Mouse (Mus musculus) liver, embryonic 11.5 days (tissue): ENCODE data around the gene Npr2. TPM values are rescaled to one million over a fixed set of nuclear protein-coding genes. Genes with fewer than 3 reads are reported as not detected.

Experiments
- ATAC-seq: fragments of 200-750 bp; cut with Nextera tagmentation; replicated peaks from 2 replicates; pipeline ENCODE4 v1.8.0; 2017; ENCODE audit warnings: moderate number of reproducible peaks, mild to moderate bottlenecking, moderate TSS enrichment, moderate library complexity; ENCODE audit not compliant: low FRiP score
- DNase-seq: peaks from one replicate; pipeline ENCODE4 v3.0.0-alpha.2; 2017; ENCODE audit warnings: low spot score
- H3K27ac ChIP-seq: fragments of 300-500 bp; sonication (generic); 2 replicates; pipeline ENCODE4 v1.5.1; 2014; ENCODE audit warnings: mild to moderate bottlenecking, low read depth, low read length, control low read depth
- H3K27me3 ChIP-seq: fragments of 300-500 bp; sonication (generic); replicated peaks from 2 replicates; pipeline ENCODE4 v1.6.1; 2014; ENCODE audit warnings: low read length, mixed read lengths; ENCODE audit not compliant: control insufficient read depth, insufficient read depth
- H3K36me3 ChIP-seq: fragments of 300-500 bp; sonication (generic); 2 replicates; pipeline ENCODE4 v1.6.1; 2014; ENCODE audit warnings: mild to moderate bottlenecking, low read length, moderate library complexity, mixed read lengths; ENCODE audit not compliant: control insufficient read depth, insufficient read depth
- H3K4me1 ChIP-seq: fragments of 300-500 bp; sonication (generic); replicated peaks from 2 replicates; pipeline ENCODE4 v1.6.1; 2014; ENCODE audit warnings: low read length, mixed read lengths; ENCODE audit not compliant: control insufficient read depth, insufficient read depth
- H3K4me2 ChIP-seq: fragments of 300-500 bp; sonication (generic); 2 replicates; pipeline ENCODE4 v1.6.1; 2014; ENCODE audit warnings: mild to moderate bottlenecking, control low read depth, moderate library complexity
- H3K4me3 ChIP-seq: fragments of 300-500 bp; sonication (generic); 2 replicates; pipeline ENCODE4 v1.5.1; 2014; ENCODE audit warnings: low read depth, low read length, control low read depth
- H3K9ac ChIP-seq: fragments of 300-500 bp; sonication (generic); 2 replicates; pipeline ENCODE4 v1.6.1; 2014; ENCODE audit warnings: low read depth, low read length, control low read depth
- H3K9me3 ChIP-seq: fragments of 300-500 bp; sonication (generic); 2 replicates; pipeline ENCODE4 v1.6.1; 2016; ENCODE audit warnings: low read length, inconsistent platforms, mixed read lengths; ENCODE audit not compliant: control insufficient read depth
- WGBS: fragments of 180-500 bp; shearing (Covaris S2); extraction: QIAGEN DNeasy Blood & Tissue Kit; methylation state at CpG from one replicate; pipeline ENCODE4 v1.1.7; 2014; 5-methylcytosine and 5-hydroxymethylcytosine counted together
- polyA plus RNA-seq: library from polyadenylated mRNA; unstranded; fragments of >200 nt; fragmentation: Nextera tagmentation; extraction: Ambion mirVana; gene quantifications from 2 replicates; pipeline ENCODE4 v1.2.1, GENCODE M21; 2014

Npr2 gene
- polyA plus RNA-seq, 1 experiment from 2014 or later = 3.2 TPM

DNA sequence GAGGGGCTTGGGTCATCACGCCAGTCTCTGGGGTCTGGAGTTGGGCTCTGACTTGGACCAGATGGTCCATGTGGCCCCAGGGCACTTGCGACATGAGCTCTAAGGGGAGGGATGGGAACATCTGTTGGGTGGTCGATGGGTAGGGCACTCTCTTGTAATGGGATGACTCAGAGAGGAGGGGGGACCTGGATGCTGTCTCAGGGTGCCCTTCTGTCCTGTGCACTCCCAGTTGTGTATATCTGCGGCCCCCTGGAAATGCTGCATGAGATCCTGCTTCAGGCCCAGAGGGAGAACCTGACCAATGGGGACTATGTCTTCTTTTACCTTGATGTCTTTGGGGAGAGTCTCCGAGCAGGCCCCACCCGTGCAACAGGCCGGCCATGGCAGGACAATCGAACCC is 1.6 kb downstream of the Npr2 start:
- H3K9ac ChIP-seq = no peak overlapping the region

DNA sequence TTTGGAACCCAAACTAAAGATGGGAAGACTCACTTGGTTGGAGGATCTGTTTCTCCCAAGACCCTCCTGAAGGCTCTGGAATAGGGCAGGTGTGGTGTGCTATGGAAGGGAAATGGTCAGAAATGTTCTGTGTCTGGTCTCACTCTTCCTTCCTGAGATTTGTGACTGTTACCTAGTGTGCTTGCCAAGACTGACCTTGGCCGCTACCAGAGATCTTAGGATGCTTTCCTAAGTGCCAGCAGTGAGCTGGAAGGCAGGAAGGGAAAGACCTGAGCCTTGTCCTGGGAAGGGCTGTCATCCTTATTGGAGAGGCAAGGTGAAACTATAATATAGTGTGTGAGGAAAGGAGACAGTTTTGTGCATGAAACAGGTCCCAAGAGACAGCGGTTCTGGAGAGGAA is 2.0 kb downstream of the Npr2 start:
- ATAC-seq (no peak), DNase-seq (no peak)
- H3K4me1 ChIP-seq = 0 out of 2 replicates have a peak, but pooled peaks cover 8% of the 10 kb centered on the region
- H3K27ac ChIP-seq = no peak overlapping the region
- no peak overlapping the region for H3K4me3 ChIP-seq
- no peaks in the 10 kb centered on the region for H3K36me3 ChIP-seq
- no peaks in the 10 kb centered on the region for H3K9me3 ChIP-seq
- no peak overlapping the region for H3K4me2 ChIP-seq
- 92% methylated on average over 2 of the region's 2 CpGs for WGBS
- H3K27me3 ChIP-seq = peaks cover 26% of the 10 kb centered on the region
- H3K9ac ChIP-seq = no peak overlapping the region

More for the DNA sequence above, 1.6 kb downstream of the Npr2 start:
- DNase-seq (peak; percentile 28), ATAC-seq (no peak)
- no peaks in the 10 kb centered on the region for H3K9me3 ChIP-seq
- peaks cover 26% of the 10 kb centered on the region for H3K27me3 ChIP-seq
- no peaks in the 10 kb centered on the region for H3K36me3 ChIP-seq
- H3K4me3 ChIP-seq = no peak overlapping the region
- H3K4me2 ChIP-seq = no peak overlapping the region
- 0 out of 2 replicates have a peak, but pooled peaks cover 8% of the 10 kb centered on the region for H3K4me1 ChIP-seq
- H3K27ac ChIP-seq = no peak overlapping the region
- 79% methylated on average over 8 of the region's 8 CpGs for WGBS

DNA sequence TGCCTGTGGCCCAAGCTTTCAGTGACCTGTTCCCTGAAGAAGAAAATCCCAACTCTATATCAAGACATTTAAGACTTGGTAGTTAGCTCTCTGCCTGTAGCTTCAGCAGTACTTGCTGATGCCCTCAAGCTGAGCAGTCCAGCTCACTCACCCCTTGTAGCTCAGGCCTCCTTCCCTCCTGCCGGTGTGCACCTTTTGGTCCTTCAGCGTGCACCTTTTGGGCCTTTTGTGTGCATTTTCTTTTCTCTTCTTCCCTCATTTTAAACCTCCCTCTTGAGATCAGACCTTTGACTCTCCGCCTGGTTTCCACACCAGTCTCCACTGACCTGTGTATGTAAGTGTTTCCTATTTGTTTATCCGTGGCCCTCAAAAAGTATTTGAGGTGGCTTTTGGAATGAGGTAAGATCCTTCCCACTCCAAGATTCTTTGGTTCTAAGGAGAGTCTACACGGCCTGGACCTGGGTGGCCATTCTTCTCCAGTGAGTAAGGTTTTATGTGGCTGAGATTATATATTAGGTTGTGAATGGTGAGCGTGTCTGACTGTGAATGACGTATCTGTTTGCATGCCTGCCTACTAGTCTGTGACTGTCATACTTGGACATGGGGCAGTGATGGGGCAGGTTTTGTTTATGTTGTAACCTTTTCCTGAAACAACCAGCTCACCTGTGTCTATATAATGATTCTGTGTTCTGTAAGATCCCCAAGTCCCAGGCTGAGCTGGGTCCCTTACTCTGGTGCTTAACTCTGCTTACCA is 3.1 kb downstream of the Npr2 start:
- WGBS = 79% methylated on average over 7 of the region's 7 CpGs
- DNase-seq (no peak), ATAC-seq (no peak)
- Histone ChIP-seq H3K9me3 (no peaks in the 10 kb centered on the region), H3K4me2 (no peak overlapping the region), H3K4me3 (no peak overlapping the region), H3K36me3 (no peaks in the 10 kb centered on the region), H3K27me3 (peaks cover 26% of the 10 kb centered on the region), H3K9ac (no peak overlapping the region), H3K27ac (no peak overlapping the region), H3K4me1 (0 out of 2 replicates have a peak, but pooled peaks cover 7% of the 10 kb centered on the region)

GRCm38 (mm10) chr4:43636751-43637150 is 5.0 kb downstream of the Npr2 start:
- WGBS = 71% methylated on average over 6 of the region's 6 CpGs
- DNase-seq (peak; percentile 23), ATAC-seq (no peak)
- Histone ChIP-seq H3K27me3 (peaks cover 15% of the 10 kb centered on the region), H3K4me2 (no peak overlapping the region), H3K4me1 (0 out of 2 replicates have a peak, but pooled peaks cover 5% of the 10 kb centered on the region), H3K9ac (no peak overlapping the region), H3K4me3 (no peak overlapping the region), H3K27ac (no peak overlapping the region), H3K36me3 (no peaks in the 10 kb centered on the region), H3K9me3 (no peaks in the 10 kb centered on the region)

DNA sequence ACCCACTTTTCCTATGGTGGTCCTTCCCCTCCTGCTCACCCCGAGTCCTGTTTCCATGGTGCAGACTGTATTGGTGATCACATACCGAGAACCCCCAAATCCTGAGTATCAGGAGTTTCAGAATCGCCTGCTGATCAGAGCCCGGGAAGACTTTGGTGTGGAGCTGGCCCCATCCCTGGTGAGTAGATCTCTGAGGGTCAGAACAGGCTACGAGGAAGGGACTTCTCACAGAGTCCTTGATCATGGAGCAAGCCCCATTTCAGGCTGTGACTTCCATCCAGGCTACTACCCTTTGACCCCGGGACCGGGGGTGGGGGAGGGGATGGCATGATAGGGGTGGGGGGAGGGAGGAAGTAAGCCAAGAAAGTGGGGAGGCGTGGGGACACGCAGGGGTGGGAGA is 8.3 kb downstream of the Npr2 start:
- ATAC-seq (no peak), DNase-seq (no peak)
- Histone ChIP-seq H3K9ac (no peak overlapping the region), H3K27me3 (no peaks in the 10 kb centered on the region), H3K36me3 (no peaks in the 10 kb centered on the region), H3K4me2 (no peak overlapping the region), H3K27ac (no peak overlapping the region), H3K4me3 (no peak overlapping the region), H3K4me1 (no peaks in the 10 kb centered on the region), H3K9me3 (no peaks in the 10 kb centered on the region)
- 74% methylated on average over 9 of the region's 9 CpGs for WGBS

- H3K9me3 ChIP-seq = no peaks in the 10 kb centered on the region
- no peak overlapping the region; the same call in 1 of the 2 replicates for H3K4me2 ChIP-seq
- no peak overlapping the region for H3K9ac ChIP-seq
- no peaks in the 10 kb centered on the region for H3K4me1 ChIP-seq
- no peaks in the 10 kb centered on the region for H3K27me3 ChIP-seq
- no peaks in the 10 kb centered on the region for H3K36me3 ChIP-seq
- DNase-seq (no peak), ATAC-seq (no peak)
- WGBS = 85% methylated on average over 6 of the region's 6 CpGs
- no peak overlapping the region for H3K4me3 ChIP-seq
- H3K27ac ChIP-seq = no peak overlapping the region
Observed at GRCm38 (mm10) chr4:43640491-43640890, 8.8 kb downstream of the Npr2 start.

GRCm38 (mm10) chr4:43649783-43650182 is 18.0 kb downstream of the Npr2 start:
- 83% methylated on average over 3 of the region's 3 CpGs for WGBS

GRCm38 (mm10) chr4:43652726-43653125 is 21.0 kb downstream of the Npr2 start:
- peaks cover 5% of the 10 kb centered on the region for H3K4me1 ChIP-seq
- DNase-seq (no peak), ATAC-seq (no peak)
- H3K36me3 ChIP-seq = peaks cover 8% of the 10 kb centered on the region; the same call in 1 of the 2 replicates
- H3K9ac ChIP-seq = no peak overlapping the region
- H3K4me2 ChIP-seq = peak overlapping the region; percentile 62
- H3K27ac ChIP-seq = no peak overlapping the region
- no peaks in the 10 kb centered on the region for H3K27me3 ChIP-seq
- peaks cover 3% of the 10 kb centered on the region; the same call in 1 of the 2 replicates for H3K9me3 ChIP-seq
- 86% methylated on average over 4 of the region's 4 CpGs for WGBS
- peak overlapping the region; percentile 41 for H3K4me3 ChIP-seq

More at GRCm38 (mm10) chr4:43649783-43650182, 18.0 kb downstream of the Npr2 start:
- Histone ChIP-seq H3K4me2 (no peak overlapping the region), H3K4me1 (peaks cover 3% of the 10 kb centered on the region; the same call in 1 of the 2 replicates), H3K27ac (no peak overlapping the region), H3K9me3 (peaks cover 3% of the 10 kb centered on the region; the same call in 1 of the 2 replicates), H3K9ac (no peak overlapping the region), H3K4me3 (no peak overlapping the region), H3K27me3 (no peaks in the 10 kb centered on the region), H3K36me3 (peaks cover 8% of the 10 kb centered on the region; the same call in 1 of the 2 replicates)
- DNase-seq (no peak), ATAC-seq (no peak)
